Mouse (Mus musculus) kidney, embryonic 16.5 days (tissue): Measurements from ENCODE around the gene Ptprb. TPM values are rescaled to one million over a fixed set of nuclear protein-coding genes. Genes with fewer than 3 reads are reported as not detected.

Source experiments
- ATAC-seq: fragments of 200-750 bp; cut with Nextera tagmentation; 2 replicates; pipeline ENCODE4 v1.8.0; 2017; ENCODE audit warnings: moderate TSS enrichment; ENCODE audit not compliant: low FRiP score, low TSS enrichment
- H3K27ac ChIP-seq: fragments of 300-500 bp; sonication (generic); 2 replicates; pipeline ENCODE4 v1.5.1; 2014; ENCODE audit warnings: low read length
- H3K27me3 ChIP-seq: fragments of 300-500 bp; sonication (generic); 2 replicates; pipeline ENCODE4 v1.6.1; 2014; ENCODE audit warnings: low read length, control low read depth, mixed read lengths; ENCODE audit not compliant: insufficient read depth
- H3K36me3 ChIP-seq: fragments of 300-500 bp; sonication (generic); 2 replicates; pipeline ENCODE4 v1.6.1; 2014; ENCODE audit warnings: low read length, control low read depth, mixed read lengths; ENCODE audit not compliant: insufficient read depth
- H3K4me1 ChIP-seq: fragments of 300-500 bp; sonication (generic); 2 replicates; pipeline ENCODE4 v1.6.1; 2014; ENCODE audit warnings: low read length, control low read depth, mixed read lengths; ENCODE audit not compliant: insufficient read depth
- H3K4me2 ChIP-seq: fragments of 300-500 bp; sonication (generic); replicated peaks from 2 replicates; pipeline ENCODE4 v1.6.1; 2014; ENCODE audit warnings: low read depth, low read length
- H3K4me3 ChIP-seq: fragments of 300-500 bp; sonication (generic); 2 replicates; pipeline ENCODE4 v1.5.1; 2014; ENCODE audit warnings: mild to moderate bottlenecking, low read length
- H3K9ac ChIP-seq: fragments of 300-500 bp; sonication (generic); replicated peaks from 2 replicates; pipeline ENCODE4 v1.6.1; 2014; ENCODE audit warnings: low read length
- H3K9me3 ChIP-seq: fragments of 300-500 bp; sonication (generic); 2 replicates; pipeline ENCODE4 v1.6.1; 2016; ENCODE audit warnings: low read length, control low read depth
- WGBS: fragments of 180-500 bp; shearing (Covaris S2); extraction: QIAGEN DNeasy Blood & Tissue Kit; methylation state at CpG from one replicate; pipeline ENCODE4 v1.1.7; 2014; 5-methylcytosine and 5-hydroxymethylcytosine counted together
- polyA plus RNA-seq: library from polyadenylated mRNA; unstranded; fragments of >200 nt; fragmentation: Nextera tagmentation; extraction: Ambion mirVana; gene quantifications from 2 replicates; pipeline ENCODE4 v1.2.1, GENCODE M21; 2015

Ptprb gene
- polyA plus RNA-seq, 1 experiment from 2014 or later, result 7.0 TPM

GRCm38 (mm10) chr10:116403679-116404078 lies 128.4 kb downstream of the Ptprb start:
- Histone ChIP-seq H3K4me3 (no peak overlapping the region), H3K9me3 (no peaks in the 10 kb centered on the region), H3K4me1 (no peaks in the 10 kb centered on the region), H3K36me3 (no peaks in the 10 kb centered on the region), H3K27me3 (no peaks in the 10 kb centered on the region), H3K27ac (no peak overlapping the region), H3K9ac (no peak overlapping the region), H3K4me2 (no peak overlapping the region)
- no peak for ATAC-seq
- 76% methylated on average over 4 of the region's 4 CpGs for WGBS

- Histone ChIP-seq H3K4me2 (no peak overlapping the region), H3K27me3 (no peaks in the 10 kb centered on the region), H3K9ac (no peak overlapping the region), H3K9me3 (no peaks in the 10 kb centered on the region), H3K4me1 (no peaks in the 10 kb centered on the region), H3K27ac (no peak overlapping the region), H3K4me3 (no peak overlapping the region), H3K36me3 (no peaks in the 10 kb centered on the region)
- 92% methylated on average over 6 of the region's 6 CpGs for WGBS
- no peak for ATAC-seq
Measured at GRCm38 (mm10) chr10:116405011-116405410, 129.7 kb downstream of the Ptprb start.

GRCm38 (mm10) chr10:116407684-116408359 lies 132.5 kb downstream of the Ptprb start:
- no peak overlapping the region for H3K4me2 ChIP-seq
- no peaks in the 10 kb centered on the region for H3K9me3 ChIP-seq
- no peak for ATAC-seq
- no peak overlapping the region for H3K4me3 ChIP-seq
- no peaks in the 10 kb centered on the region for H3K36me3 ChIP-seq
- H3K27ac ChIP-seq, result no peak overlapping the region
- no peaks in the 10 kb centered on the region for H3K27me3 ChIP-seq
- no peak overlapping the region for H3K9ac ChIP-seq
- H3K4me1 ChIP-seq, result no peaks in the 10 kb centered on the region
- WGBS, result 43% methylated on average over 19 of the region's 19 CpGs

- Histone ChIP-seq H3K9me3 (no peaks in the 10 kb centered on the region), H3K4me1 (no peaks in the 10 kb centered on the region), H3K36me3 (no peaks in the 10 kb centered on the region), H3K4me2 (no peak overlapping the region), H3K27ac (no peak overlapping the region), H3K9ac (no peak overlapping the region), H3K27me3 (no peaks in the 10 kb centered on the region), H3K4me3 (no peak overlapping the region)
- 38% methylated on average over 9 of the region's 9 CpGs for whole genome bisulfite sequencing
- ATAC-seq, result no peak
Measured at GRCm38 (mm10) chr10:116410826-116411225, 135.5 kb downstream of the Ptprb start.

GRCm38 (mm10) chr10:116416142-116416541 lies 140.8 kb downstream of the Ptprb start:
- no peak overlapping the region for H3K27ac ChIP-seq
- no peaks in the 10 kb centered on the region for H3K9me3 ChIP-seq
- no peaks in the 10 kb centered on the region for H3K27me3 ChIP-seq
- no peaks in the 10 kb centered on the region for H3K36me3 ChIP-seq
- no peaks in the 10 kb centered on the region for H3K4me1 ChIP-seq
- 78% methylated on average over 6 of the region's 6 CpGs for WGBS
- no peak overlapping the region for H3K4me3 ChIP-seq
- ATAC-seq, result no peak
- no peak overlapping the region for H3K4me2 ChIP-seq
- no peak overlapping the region for H3K9ac ChIP-seq

GRCm38 (mm10) chr10:116416726-116417125 lies 141.4 kb downstream of the Ptprb start:
- H3K27ac ChIP-seq, result no peak overlapping the region
- ATAC-seq, result no peak
- no peak overlapping the region for H3K9ac ChIP-seq
- H3K4me3 ChIP-seq, result no peak overlapping the region
- H3K9me3 ChIP-seq, result no peaks in the 10 kb centered on the region
- H3K27me3 ChIP-seq, result no peaks in the 10 kb centered on the region
- H3K4me2 ChIP-seq, result no peak overlapping the region
- no peaks in the 10 kb centered on the region for H3K36me3 ChIP-seq
- H3K4me1 ChIP-seq, result no peaks in the 10 kb centered on the region
- 69% methylated on average over 5 of the region's 5 CpGs for WGBS

GRCm38 (mm10) chr10:116418121-116418726 lies 142.9 kb downstream of the Ptprb start:
- no peaks in the 10 kb centered on the region for H3K9me3 ChIP-seq
- no peak overlapping the region for H3K27ac ChIP-seq
- no peaks in the 10 kb centered on the region for H3K27me3 ChIP-seq
- no peaks in the 10 kb centered on the region for H3K36me3 ChIP-seq
- H3K9ac ChIP-seq, result no peak overlapping the region
- 84% methylated on average over 24 of the region's 24 CpGs for WGBS
- H3K4me2 ChIP-seq, result no peak overlapping the region
- no peak for ATAC-seq
- no peak overlapping the region for H3K4me3 ChIP-seq
- H3K4me1 ChIP-seq, result no peaks in the 10 kb centered on the region

GRCm38 (mm10) chr10:116420976-116421375 lies 145.7 kb downstream of the Ptprb start:
- H3K27me3 ChIP-seq, result no peaks in the 10 kb centered on the region
- H3K27ac ChIP-seq, result no peak overlapping the region
- ATAC-seq, result no peak
- no peak overlapping the region for H3K4me2 ChIP-seq
- no peaks in the 10 kb centered on the region for H3K36me3 ChIP-seq
- H3K4me3 ChIP-seq, result no peak overlapping the region
- no peaks in the 10 kb centered on the region; the same call in 1 of the 2 replicates for H3K9me3 ChIP-seq
- H3K4me1 ChIP-seq, result no peaks in the 10 kb centered on the region
- H3K9ac ChIP-seq, result no peak overlapping the region
- WGBS, result 81% methylated on average over 6 of the region's 6 CpGs

- no peaks in the 10 kb centered on the region for H3K27me3 ChIP-seq
- ATAC-seq, result no peak
- no peaks in the 10 kb centered on the region for H3K4me1 ChIP-seq
- no peak overlapping the region for H3K9ac ChIP-seq
- 84% methylated on average over 2 of the region's 2 CpGs for WGBS
- H3K9me3 ChIP-seq, result no peaks in the 10 kb centered on the region; the same call in 1 of the 2 replicates
- H3K27ac ChIP-seq, result no peak overlapping the region
- no peak overlapping the region for H3K4me2 ChIP-seq
- H3K36me3 ChIP-seq, result no peaks in the 10 kb centered on the region
- no peak overlapping the region for H3K4me3 ChIP-seq
Measured at GRCm38 (mm10) chr10:116422551-116422950, 147.2 kb downstream of the Ptprb start.

GRCm38 (mm10) chr10:116424921-116425320 lies 149.6 kb downstream of the Ptprb start:
- no peak for ATAC-seq
- Histone ChIP-seq H3K36me3 (no peaks in the 10 kb centered on the region), H3K27me3 (no peaks in the 10 kb centered on the region), H3K9ac (no peak overlapping the region), H3K9me3 (peaks cover 5% of the 10 kb centered on the region), H3K4me1 (no peaks in the 10 kb centered on the region), H3K4me3 (no peak overlapping the region), H3K27ac (no peak overlapping the region), H3K4me2 (no peak overlapping the region)
- WGBS, result 90% methylated on average over 6 of the region's 6 CpGs
